Mouse (Mus musculus): Measurements from ENCODE around the gene Myef2.
A peak's percentile ranks its signal among the peaks of the same experiment; 100 is the strongest.

DNA sequence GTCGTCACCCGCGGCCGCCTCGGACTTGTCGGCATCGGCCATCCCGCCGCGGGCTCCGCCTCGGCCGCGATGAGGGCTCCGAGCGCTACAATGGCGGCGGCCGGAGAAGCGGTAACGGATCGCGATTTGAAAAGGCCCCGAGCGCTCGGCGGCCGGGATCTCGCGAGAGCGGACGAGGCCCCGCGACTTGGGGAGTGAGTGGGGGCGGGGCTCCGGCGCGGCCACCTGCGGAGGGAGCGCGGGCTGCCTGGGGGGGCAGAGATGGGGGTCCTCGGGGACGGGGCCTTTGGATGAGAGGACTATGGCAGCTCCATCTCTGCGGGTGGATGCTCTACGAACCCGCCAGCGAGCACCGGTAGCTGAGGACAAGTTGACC lies at the start of gene Myef2:
- TF ChIP-seq CTCF (IDR thresholded peaks at IDR 0.05; ENCODE audit: control insufficient read depth, insufficient read depth, insufficient replicate concordance, low read depth, low read length), result no peak
- TF ChIP-seq POLR2A (IDR thresholded peaks at IDR 0.05; ENCODE audit: control insufficient read depth, low read depth, low read length), result peak; percentile 37; the same call in 1 of the 2 replicates

Data from testis, adult 2 months (tissue).